Mouse (Mus musculus) kidney, postnatal 25 days (tissue): Measurements from ENCODE around the gene Arpc1b.
"Not testable (repeated sequence)": the region's sequence is repeated elsewhere in the genome, so short reads cannot be mapped to it uniquely, and the experiment has no call there.

Source experiments
- DNase-seq, 2 experiments: peaks; one replicate each; pipeline ENCODE4 v3.0.0; 2021; ENCODE audit warnings: mixed read lengths in 2 of 2

Gene Arpc1b

GRCm38 (mm10) chr5:145114606-145115473 lies 825 bp downstream of the Arpc1b start:
- DNase-seq: peak; percentile 70 to 85

GRCm38 (mm10) chr5:145115736-145116135 lies 1.7 kb downstream of the Arpc1b start:
- DNase-seq: no peak

DNA sequence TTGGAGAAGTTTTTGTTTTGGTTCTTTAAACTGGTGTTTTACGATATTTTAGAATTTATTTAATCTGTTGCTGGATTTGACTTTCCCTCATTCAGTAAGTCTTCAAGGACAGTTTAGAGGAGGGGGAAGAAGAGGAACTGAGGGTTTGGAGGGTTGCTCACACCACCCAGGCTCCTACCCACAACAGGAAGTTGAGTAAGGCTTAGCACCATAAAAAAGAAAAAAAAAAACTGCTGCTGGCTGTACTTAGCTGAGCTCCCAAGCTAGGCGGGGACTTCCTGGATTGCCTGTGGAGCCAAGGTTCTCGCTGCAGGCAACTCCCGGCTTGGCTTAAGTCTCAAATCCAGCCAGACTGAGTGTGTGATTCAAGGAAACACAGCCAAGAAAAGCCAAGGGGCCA lies 2.3 kb downstream of the Arpc1b start:
- peak; percentile 72 to 91 for DNase-seq

- peak; percentile 66 to 78 for DNase-seq
Measured at GRCm38 (mm10) chr5:145116916-145117315, 2.9 kb downstream of the Arpc1b start.

DNA sequence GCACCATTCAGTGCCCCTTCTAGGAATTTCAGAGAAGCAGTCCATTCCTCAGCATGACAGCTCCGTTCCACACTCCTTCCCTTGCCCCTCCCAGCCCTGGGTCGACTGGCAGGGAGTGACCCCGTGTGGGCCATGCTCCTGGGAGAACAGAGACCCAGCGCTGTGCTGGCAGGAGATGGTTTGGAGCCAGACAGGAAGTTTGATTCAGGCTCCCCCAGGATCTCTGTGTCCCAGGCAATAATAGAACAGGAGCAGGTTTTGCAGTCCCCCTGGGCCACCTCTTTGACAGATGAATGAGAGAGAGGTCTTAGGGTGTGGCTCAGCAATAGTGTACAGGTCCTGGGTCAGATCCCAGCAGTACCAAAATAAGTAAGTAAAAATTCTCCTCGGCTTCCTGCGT lies 4.0 kb downstream of the Arpc1b start:
- peak; percentile 29 to 70 for DNase-seq

GRCm38 (mm10) chr5:145118461-145118860 lies 4.4 kb downstream of the Arpc1b start:
- DNase-seq: no peak

DNA sequence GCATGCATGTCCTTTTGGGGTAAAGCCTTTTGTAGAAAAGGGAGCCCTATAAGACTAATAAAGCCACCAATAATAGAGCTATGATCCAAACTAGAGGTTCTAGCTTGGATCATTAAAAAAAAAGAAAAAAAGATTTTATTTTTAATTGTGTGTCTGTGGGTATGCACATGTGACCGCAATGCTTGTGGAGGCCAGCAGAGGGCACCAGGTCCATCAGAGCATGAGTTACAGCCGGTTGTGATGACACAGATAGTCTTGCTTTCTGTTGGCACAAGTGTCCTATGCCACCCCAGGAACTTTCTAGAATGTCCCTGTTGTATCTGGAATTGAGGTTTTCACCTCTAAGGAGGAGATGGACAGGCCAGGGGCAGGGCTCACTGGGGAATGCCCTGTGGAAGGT lies 5.4 kb downstream of the Arpc1b start:
- DNase-seq: no peak

GRCm38 (mm10) chr5:145120921-145121320 lies 6.9 kb downstream of the Arpc1b start:
- DNase-seq: no peak

DNA sequence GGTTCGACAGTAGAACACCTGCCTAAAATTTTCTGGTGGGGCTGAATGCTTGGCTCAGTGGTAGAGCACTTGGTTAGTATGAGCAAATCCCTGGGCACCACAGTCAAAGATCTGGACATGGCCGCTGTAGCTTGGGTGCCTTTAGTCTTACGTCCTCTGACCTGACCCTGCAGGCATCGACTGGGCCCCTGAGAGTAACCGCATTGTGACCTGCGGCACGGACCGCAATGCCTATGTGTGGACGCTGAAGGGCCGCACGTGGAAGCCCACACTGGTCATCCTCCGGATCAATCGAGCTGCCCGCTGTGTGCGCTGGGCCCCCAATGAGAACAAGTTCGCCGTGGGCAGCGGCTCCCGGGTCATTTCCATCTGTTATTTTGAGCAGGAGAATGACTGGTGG lies 9.4 kb downstream of the Arpc1b start:
- DNase-seq: no peak

DNA sequence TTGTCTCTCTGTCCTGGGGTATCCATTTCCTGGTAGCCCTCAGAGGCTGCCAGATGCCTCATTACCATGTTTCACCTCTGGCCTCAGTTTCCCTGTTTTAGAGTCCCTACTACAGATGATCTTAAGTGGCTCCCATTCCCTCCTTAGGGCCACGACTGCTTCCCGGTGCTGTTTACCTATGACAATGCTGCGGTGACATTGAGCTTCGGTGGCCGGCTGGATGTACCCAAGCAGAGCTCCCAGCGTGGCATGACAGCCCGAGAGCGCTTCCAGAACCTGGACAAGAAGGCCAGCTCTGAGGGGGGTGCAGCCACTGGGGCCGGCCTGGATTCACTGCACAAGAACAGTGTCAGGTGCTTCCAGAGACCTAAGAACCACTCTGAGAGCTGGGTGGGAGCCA lies 12.6 kb downstream of the Arpc1b start:
- no peak for DNase-seq

DNA sequence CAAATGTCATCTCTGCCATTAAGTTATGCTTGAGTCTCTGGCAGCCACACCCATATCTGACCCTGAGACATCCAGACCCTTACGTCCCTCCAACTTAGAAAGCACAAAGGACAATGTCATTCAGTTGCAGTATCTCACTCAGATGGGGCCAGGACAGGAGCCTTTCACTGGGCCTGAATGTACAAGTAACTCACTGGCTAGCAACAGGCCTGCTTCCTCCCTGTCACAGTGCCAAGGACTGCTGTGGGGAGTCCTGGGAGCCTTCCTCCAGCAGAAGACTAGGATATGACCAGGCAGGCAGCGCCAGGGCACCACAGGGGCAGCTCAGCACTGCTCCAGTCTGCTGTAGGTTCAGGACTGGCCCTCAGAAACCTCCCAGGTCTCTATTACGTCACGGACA lies 15.1 kb downstream of the Arpc1b start:
- DNase-seq: peak; percentile 49 to 65

GRCm38 (mm10) chr5:145129773-145130172 lies 15.8 kb downstream of the Arpc1b start:
- not testable (repeated sequence) for DNase-seq

DNA sequence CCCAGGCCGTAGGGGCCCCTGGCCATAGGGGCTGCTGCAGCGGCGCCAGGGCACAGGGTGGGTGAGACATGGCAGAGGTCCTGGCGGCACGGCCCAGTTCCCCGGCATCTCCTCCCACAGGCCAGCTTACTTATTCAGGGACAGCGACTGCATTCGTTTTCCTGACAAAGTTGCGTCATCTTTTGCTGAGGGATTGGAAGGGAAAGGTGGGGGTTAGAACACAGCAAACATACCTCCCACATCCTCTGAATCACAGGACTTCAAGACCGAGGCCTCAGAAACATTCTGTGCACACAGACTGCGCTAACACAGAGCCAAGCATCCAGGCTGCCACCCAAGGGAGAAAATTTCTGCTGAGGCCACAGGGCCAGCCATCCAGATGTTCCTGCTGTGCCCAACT lies 16.2 kb downstream of the Arpc1b start:
- DNase-seq: no peak

- no peak for DNase-seq
Measured at GRCm38 (mm10) chr5:145130995-145131394, 17.0 kb downstream of the Arpc1b start.

DNA sequence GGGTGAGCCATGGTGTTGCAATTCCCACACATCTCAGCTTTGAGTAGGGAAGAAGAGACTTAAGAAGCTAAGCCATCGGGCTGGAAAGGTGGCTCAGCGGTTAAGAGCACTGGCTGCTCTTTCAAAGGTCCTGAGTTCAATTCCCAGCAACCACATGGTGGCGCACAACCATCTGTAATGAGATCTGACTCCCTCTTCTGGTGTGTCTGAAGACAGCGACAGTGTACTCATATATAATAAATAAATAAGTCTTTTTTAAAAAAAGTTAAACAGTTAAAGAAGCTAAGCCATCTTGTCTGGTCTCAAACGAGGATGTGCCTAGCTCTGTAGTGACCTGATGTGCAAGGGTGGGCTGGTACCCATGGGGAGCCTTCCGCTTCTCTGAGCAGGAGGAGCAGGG lies 19.3 kb downstream of the Arpc1b start:
- DNase-seq: peak in 1 of 2 experiments; percentile 7

GRCm38 (mm10) chr5:145138836-145139235 lies 24.8 kb downstream of the Arpc1b start:
- no peak for DNase-seq

- peak; percentile 94 to 96 for DNase-seq
Measured at GRCm38 (mm10) chr5:145139571-145140519, 25.8 kb downstream of the Arpc1b start, which contains the start of the genes Pdap1 and Bud31. Gene Pdap1, minus strand, starts transcription at chr5:145140238. Gene Bud31, plus strand, starts transcription at chr5:145140362.

DNA sequence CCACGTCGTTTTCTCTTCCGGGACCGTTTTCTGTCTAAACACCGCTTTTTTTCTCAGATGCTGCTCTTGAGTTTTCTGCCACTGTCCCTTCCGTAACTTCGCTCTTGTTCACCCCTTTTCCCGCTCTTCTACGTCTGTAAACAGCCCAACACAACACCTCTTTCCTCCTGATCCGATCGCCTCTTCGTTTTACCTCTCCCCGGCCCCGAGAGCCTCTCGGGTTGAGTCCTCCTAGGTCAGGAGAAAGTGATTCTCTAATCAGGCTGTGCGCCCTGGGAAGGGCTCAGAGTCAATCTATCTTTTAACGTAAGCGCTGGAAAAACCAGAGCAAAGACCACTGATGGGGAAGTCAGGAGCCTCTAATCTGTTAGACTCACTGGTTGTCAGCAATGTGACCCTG lies 26.6 kb downstream of the Arpc1b start:
- no peak for DNase-seq

- DNase-seq: peak; percentile 51 to 78
Measured at GRCm38 (mm10) chr5:145147748-145148147, 33.7 kb downstream of the Arpc1b start.

- no peak for DNase-seq
Measured at GRCm38 (mm10) chr5:145149294-145149693, 35.3 kb downstream of the Arpc1b start.

- DNase-seq: no peak
Measured at GRCm38 (mm10) chr5:145152690-145153089, 38.7 kb downstream of the Arpc1b start.

DNA sequence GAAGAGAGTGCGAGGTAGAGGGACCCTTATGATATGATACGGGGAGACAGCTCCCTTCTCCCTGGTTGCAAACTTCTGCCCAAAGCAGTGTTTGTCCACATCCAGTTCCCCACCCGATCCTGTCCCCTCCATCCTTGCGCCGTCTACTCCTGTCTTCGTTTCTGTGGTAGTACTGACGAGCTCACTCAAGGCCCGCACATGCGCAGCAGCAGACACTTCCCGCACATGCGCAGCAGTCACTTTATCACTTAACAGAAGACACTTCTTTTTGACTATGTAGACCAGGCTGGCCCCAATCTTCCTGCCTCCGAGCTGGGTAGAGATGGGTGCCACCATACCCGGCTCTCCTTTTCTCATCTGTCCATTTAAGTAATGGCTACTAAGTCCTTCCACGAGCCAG lies 47.3 kb downstream of the Arpc1b start:
- peak in 1 of 2 experiments; percentile 18 for DNase-seq

GRCm38 (mm10) chr5:145164710-145165109 lies 50.7 kb downstream of the Arpc1b start:
- DNase-seq: peak in 1 of 2 experiments; percentile 37
